Mouse (Mus musculus) c-Kit-positive CD71-positive TER-119-negative erythroid progenitor cells, embryonic 14.5 days (primary cell): ENCODE data around the gene Ccsap.
"Not testable (repeated sequence)": the region's sequence is repeated elsewhere in the genome, so short reads cannot be mapped to it uniquely, and the experiment has no call there.

Experiments
- DNase-seq: peaks from one replicate; pipeline ENCODE4 v3.0.0-alpha.2; 2013; ENCODE audit warnings: low read depth

The Ccsap gene

DNA sequence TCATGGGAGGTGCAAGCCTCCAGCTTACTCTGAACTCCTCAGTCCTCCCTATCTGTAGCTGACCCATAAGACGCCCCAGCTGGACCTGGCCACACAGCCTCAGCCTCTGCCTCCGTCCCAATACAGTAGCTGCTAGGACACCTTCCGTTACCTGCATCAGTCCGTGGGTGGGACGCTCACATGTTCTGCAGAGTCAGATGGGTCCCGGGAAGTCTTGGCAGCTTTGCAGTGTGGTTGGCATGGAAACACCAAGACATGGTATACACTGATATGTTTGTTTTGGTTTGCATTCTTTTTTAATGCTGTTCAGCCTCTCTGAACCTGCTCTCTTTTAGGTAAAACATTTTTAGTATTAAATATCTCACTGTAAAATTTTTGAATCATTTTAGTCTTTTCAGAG, 23.7 kb downstream of the Ccsap start:
- DNase-seq = no peak

GRCm38 (mm10) chr8:123835451-123835850, 24.6 kb downstream of the Ccsap start:
- DNase-seq = peak; percentile 57

DNA sequence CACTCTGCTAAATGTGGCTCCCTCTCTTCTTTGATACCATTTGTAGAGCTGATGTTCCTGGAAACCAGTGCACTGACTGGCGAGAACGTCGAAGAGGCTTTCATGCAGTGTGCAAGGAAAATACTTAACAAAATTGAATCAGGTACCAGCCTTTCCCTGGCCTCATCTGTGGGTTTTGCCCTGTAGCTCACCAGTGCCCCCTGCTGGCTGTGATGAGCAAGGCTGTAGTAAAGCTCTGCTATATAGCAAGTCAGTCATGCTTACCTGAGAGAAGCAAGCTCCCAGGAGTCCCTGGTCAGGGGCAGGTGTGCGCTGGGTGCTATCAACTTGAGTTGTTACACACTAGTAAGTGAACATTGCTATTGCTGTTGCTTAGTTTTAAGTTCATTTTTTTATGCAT, 27.3 kb downstream of the Ccsap start:
- DNase-seq = no peak

DNA sequence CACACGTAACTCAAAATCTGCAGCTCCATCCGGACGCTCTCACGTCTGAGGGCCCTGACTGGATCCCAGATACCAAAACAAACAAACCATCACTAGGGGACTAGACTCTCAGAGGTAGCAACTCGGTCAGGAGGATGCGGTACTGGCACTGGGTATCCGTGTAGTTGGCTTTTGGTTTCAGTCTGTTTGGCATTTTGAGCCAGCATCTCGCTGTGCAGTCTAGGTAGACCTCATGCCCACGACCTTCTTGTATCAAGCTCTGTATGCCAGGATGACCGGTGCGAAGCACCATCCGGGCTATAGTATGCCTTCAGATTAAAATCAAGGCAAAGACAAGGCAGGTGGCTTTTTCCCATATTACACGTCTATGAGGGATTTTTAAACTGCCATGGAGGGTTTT, 32.5 kb downstream of the Ccsap start:
- DNase-seq = no peak

GRCm38 (mm10) chr8:123826758-123827157, 33.3 kb downstream of the Ccsap start:
- no peak for DNase-seq

DNA sequence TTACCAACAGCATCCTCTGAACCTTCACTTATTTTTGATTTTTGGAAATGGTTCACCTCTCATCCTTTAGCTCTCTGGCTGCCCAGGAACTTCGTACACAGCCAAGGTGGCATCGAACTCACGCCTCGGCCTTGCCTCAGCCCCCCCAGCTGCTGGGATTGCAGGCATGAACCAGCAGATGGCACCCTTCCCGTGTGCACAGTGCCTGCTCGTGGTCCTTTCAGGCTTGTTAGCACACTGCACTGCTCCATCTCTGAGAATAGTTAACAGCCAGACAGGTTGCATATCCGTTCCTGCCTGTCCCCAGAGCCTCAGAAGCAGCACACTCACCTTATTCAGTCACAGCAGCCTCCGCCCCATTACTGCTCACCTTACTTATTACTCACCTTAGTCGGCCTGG, 34.0 kb downstream of the Ccsap start:
- DNase-seq = no peak

DNA sequence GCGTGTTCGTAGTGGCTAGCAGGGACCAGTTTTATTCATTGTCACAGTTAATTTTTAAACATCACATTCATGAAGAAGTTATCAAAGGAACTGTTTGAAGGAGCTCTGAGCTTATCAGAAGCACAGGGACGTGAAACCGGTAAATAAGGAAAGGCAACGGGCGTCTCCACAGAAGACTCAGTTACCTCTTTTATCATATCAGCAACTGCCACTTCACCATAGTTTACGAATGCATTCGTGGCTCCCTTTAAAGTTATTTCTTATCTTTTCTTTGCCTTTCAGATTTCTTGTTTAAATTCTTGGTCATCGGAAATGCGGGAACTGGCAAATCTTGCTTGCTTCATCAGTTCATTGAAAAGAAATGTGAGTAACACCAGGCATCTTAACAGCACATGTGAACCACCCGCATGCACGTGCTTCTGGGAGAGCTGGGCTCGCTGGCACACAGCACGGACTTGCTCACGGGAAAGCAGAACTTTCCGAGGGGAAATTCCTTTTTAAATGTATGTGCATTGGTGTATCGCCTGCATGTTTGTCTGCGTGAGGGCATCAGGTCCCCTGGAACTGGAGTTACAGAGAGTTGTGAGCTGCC, 36.4 kb downstream of the Ccsap start:
- peak; percentile 65 for DNase-seq

- no peak for DNase-seq
Measured at GRCm38 (mm10) chr8:123823111-123823510, 36.9 kb downstream of the Ccsap start.

GRCm38 (mm10) chr8:123820780-123821179, 39.2 kb downstream of the Ccsap start:
- no peak for DNase-seq

DNA sequence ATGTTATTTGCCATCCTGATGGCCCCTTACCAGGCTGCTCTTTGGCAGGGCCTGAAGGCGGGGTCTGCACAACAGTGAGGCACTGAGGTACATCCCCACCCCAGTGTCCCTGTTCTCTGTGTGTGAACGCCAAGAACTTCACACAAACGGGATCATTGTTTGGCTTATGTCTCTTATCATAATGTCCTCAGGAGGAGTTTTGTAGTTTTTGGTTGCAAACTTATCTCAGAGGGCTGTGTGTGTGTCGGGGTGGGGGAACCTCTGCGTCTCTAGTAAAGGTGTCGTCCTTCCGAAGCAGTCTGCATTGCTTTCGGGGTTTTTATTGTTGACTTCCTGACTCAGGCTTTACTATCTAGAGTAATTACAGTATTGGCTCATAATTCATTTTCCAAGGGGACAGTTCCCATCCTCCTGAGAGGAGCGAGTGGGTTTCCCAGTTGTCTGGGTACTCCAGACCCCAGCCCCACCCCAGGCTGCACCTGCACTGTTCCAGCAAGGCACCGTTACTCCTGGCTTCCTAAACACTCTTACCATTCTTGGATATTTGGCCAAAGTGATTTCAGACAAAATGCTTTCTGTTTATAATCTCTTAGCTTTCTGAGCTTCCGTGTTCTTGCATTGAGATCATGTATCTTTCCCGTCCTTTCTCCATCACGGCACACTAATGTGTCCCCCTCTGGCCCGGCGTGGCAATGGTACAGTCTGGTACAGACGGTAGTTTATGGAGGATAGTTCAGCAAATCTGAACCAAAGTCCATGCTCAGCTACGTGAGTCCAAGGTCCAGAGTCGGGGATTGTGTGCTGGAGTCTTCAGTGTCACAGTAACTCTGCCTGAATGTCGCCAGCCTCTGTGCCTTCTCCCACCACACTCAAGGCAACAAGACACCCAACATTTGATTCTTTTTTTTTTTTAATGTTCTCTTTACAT, 40.1 kb downstream of the Ccsap start:
- peak; percentile 63 for DNase-seq

DNA sequence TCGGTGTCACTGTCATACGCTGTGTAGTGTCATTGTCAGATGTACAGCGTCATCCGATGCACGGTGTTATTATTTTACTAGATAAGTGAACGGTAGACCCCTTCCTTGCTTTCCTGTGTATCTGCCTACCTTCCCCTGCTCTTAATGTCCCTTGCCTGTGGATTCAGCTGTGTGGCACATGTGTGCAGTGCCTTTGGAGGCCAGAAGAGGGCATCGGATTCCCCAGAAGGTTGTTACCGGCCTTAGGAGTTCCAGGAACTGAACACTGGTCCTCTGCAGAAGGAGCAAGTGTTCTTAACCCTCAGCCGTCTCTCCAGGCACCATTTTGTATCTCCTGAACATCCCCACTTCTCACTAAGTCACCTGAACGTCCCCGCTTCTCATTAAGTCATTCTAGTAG, 42.3 kb downstream of the Ccsap start:
- no peak for DNase-seq

DNA sequence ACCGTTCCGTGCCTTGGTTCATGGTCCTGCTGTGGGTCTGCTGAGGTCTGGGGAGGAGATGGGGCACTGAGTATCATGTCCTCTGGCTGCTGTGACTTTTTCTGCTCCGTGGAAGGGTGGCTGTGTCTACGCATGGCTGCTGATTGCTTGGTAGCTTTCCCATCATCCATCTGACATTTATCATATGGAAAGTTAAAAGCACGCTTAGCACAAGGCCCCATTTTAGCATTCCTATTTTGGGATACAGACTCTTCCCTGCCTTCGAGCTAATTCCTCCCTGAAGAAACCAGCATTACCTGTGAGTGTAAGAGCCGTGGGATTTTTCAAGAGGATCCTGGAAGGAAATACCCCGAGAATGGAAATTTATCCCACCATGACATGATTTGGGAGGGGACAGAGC, 43.1 kb downstream of the Ccsap start:
- DNase-seq = no peak

- DNase-seq = no peak
Measured at GRCm38 (mm10) chr8:123815325-123815724, 44.7 kb downstream of the Ccsap start.

DNA sequence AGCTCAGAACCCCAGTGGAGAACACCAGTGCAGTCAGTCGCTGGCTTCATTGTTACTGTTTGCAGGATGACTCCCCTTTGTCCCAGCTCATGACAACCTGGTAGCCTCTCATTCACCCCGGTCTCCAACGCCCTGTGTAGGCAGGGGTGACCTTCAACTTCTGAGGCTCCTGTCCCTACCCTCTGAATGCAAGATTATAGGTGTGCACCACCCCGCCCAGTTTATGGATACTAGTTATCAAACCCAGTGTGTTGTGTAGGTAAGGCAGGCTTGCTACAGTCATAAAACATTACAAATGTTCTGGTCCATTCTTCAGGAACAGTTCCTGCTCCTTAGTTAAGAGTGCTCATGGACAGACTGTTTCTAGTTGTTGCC, 46.1 kb downstream of the Ccsap start:
- DNase-seq = no peak

DNA sequence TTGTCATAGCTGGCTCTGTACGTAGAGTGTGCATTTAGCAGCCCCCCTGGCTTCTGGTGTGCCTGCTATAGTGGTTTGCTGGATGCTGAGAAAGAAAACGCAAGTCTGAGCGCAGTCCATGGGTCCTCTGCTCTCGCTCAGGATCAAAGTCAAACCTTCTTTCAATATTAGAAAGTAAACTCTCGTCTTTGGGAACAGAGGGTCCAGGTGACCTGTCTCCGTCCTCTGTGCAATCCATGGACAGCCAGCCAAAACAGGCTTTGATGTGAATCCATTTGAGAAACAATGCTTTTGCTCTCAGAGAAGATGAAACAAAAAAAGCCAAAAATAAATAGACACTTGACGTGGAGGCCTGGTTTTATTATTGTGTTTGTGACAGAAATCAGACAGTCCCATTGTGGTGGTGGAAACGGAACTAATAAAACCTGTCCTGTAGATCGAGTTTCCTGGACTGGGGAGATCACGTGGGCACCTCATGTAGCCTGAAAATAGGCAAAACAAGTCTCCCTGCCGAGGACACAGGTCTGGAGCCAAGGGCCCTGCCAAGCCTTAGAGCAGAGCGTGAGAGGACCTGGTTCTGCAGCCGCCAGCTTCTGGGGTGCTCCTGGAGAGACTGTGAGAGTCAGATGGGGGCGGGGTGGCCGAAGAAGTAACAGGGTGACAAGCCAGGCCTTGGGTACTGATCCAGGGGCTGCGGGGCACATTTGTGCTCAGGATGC, 46.7 kb downstream of the Ccsap start:
- no peak for DNase-seq

DNA sequence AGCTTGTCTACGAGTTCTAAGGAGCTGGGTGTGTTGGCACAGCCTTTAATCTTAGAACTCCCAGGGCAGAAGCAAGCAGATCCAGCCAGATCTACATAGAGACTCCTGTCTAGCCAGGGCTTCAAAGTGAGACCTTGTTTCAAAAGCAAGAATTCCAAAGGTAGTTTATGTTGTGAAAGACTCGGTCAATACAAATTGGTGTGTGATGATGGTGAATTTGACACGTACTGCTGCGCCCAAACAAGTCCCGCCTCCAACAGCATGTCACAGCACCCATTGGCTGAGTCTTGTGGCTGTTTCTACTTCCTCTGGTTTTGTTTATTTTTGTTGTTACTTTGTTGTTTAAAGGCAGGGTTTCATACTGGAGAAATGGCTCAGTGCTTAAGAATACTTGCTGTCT, 47.8 kb downstream of the Ccsap start:
- no peak for DNase-seq

GRCm38 (mm10) chr8:123809342-123809741, 50.7 kb downstream of the Ccsap start:
- DNase-seq = not testable (repeated sequence)

DNA sequence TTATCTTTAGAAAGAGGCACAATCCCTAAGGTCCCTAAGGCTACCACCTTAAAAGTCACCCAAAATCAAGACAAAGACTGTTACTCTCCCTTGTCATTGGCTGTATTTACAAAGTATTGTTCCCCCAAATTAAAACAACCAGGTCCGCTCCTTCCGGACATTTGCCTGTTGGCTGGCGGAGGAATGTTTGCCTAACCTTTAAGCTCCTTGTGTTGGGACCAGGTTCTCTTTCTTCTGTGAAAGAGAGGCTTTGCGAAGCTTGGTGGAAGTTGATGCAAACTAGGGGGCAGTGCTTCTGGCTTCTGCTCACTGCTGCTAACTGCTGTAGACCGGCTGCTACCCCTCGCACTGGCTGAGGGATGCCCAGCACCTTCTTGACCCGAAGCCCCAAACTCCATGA, 51.3 kb downstream of the Ccsap start:
- no peak for DNase-seq

- no peak for DNase-seq
Measured at GRCm38 (mm10) chr8:123807852-123808573, 52.0 kb downstream of the Ccsap start.

- no peak for DNase-seq
Measured at GRCm38 (mm10) chr8:123807024-123807431, 53.0 kb downstream of the Ccsap start.

DNA sequence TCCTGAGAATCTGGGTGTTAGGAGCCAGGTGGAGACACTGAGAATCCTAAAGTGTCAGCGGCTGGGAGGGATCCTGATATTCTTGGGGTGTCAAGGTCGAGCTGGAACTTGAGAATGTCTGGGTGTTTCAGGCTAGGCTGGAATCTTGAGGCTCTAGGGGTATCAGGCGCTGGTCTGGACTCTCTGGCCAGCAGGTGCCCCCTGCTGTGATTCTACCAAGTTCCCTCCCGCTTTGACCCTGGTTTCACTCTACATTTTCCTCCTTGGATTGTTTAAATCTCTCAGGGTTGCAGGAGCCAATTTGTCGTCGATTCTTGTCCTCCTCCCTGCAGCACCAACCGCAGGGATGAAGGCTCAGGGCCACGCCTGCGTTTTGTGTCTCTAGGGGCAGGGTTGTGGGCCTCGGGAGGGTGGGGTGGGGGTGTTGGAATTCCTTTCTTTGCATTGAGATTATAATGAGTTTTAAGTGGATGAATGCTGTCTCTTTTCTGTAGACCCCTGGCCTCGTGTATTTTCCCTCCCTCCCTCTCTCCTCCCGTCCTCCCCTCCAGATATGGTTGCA, 53.6 kb downstream of the Ccsap start:
- no peak for DNase-seq
